Mouse (Mus musculus): ENCODE measurements around the gene Atn1. TPM values are rescaled to one million over a fixed set of nuclear protein-coding genes. Genes with fewer than 3 reads are reported as not detected.
"Not testable (repeated sequence)": the region's sequence is repeated elsewhere in the genome, so short reads cannot be mapped to it uniquely, and the experiment has no call there.

The Atn1 gene
- total RNA-seq (2015) (25.2 and 25.7 TPM in 2 replicates), total RNA-seq (2017) (1.2 and 2.9 TPM in 2 replicates)

- peak; percentile 30 for ATAC-seq (replicated peaks; ENCODE audit: poor library complexity)
Observed at GRCm38 (mm10) chr6:124755831-124756595, at the start of gene Atn1, which contains the start of gene Gm45234. Gene Atn1, minus strand, starts transcription at chr6:124756524. Gene Gm45234, minus strand, starts transcription at chr6:124756021.

GRCm38 (mm10) chr6:124805341-124806321 lies 49.3 kb upstream of the Atn1 start:
- ATAC-seq (replicated peaks; ENCODE audit: poor library complexity) = peak; percentile 69

- ATAC-seq (replicated peaks; ENCODE audit: poor library complexity) = no peak
Observed at GRCm38 (mm10) chr6:124804341-124804740, 48.0 kb upstream of the Atn1 start.

GRCm38 (mm10) chr6:124803691-124804090 lies 47.4 kb upstream of the Atn1 start:
- not testable (repeated sequence) for ATAC-seq (replicated peaks; ENCODE audit: poor library complexity)

GRCm38 (mm10) chr6:124803061-124803460 lies 46.7 kb upstream of the Atn1 start:
- no peak for ATAC-seq (replicated peaks; ENCODE audit: poor library complexity)

- peak; percentile 26; the same call in 1 of the 2 replicates for ATAC-seq (replicated peaks; ENCODE audit: poor library complexity)
Observed at GRCm38 (mm10) chr6:124802400-124802799, 46.1 kb upstream of the Atn1 start.

- no peak for ATAC-seq (replicated peaks; ENCODE audit: poor library complexity)
Observed at GRCm38 (mm10) chr6:124796200-124796599, 39.9 kb upstream of the Atn1 start.

GRCm38 (mm10) chr6:124795781-124796180 lies 39.5 kb upstream of the Atn1 start:
- no peak for ATAC-seq (replicated peaks; ENCODE audit: poor library complexity)

- ATAC-seq (replicated peaks; ENCODE audit: poor library complexity) = no peak
Observed at GRCm38 (mm10) chr6:124791911-124792310, 35.6 kb upstream of the Atn1 start.

- peak; percentile 53; the same call in 1 of the 2 replicates for ATAC-seq (replicated peaks; ENCODE audit: poor library complexity)
Observed at GRCm38 (mm10) chr6:124790121-124790520, 33.8 kb upstream of the Atn1 start.

GRCm38 (mm10) chr6:124789519-124789918 lies 33.2 kb upstream of the Atn1 start:
- no peak for ATAC-seq (replicated peaks; ENCODE audit: poor library complexity)

- no peak for ATAC-seq (replicated peaks; ENCODE audit: poor library complexity)
Observed at GRCm38 (mm10) chr6:124787722-124788121, 31.4 kb upstream of the Atn1 start.

- peak; percentile 85 for ATAC-seq (replicated peaks; ENCODE audit: poor library complexity)
Observed at GRCm38 (mm10) chr6:124786756-124787420, 30.6 kb upstream of the Atn1 start.

GRCm38 (mm10) chr6:124782436-124782835 lies 26.1 kb upstream of the Atn1 start:
- ATAC-seq (replicated peaks; ENCODE audit: poor library complexity) = peak; percentile 43

- ATAC-seq (replicated peaks; ENCODE audit: poor library complexity) = no peak
Observed at GRCm38 (mm10) chr6:124780917-124781316, 24.6 kb upstream of the Atn1 start.

- ATAC-seq (replicated peaks; ENCODE audit: poor library complexity) = no peak; the same call in 1 of the 2 replicates
Observed at GRCm38 (mm10) chr6:124779984-124780416, 23.7 kb upstream of the Atn1 start.

GRCm38 (mm10) chr6:124779222-124779983 lies 23.1 kb upstream of the Atn1 start, which contains the start of gene Lrrc23:
Gene Lrrc23, minus strand, starts transcription at chr6:124779727.
- ATAC-seq (replicated peaks; ENCODE audit: poor library complexity) = peak; percentile 86

GRCm38 (mm10) chr6:124770511-124770910 lies 14.2 kb upstream of the Atn1 start:
- ATAC-seq (replicated peaks; ENCODE audit: poor library complexity) = no peak

- ATAC-seq (replicated peaks; ENCODE audit: poor library complexity) = no peak
Observed at GRCm38 (mm10) chr6:124770013-124770412, 13.7 kb upstream of the Atn1 start.

Measured in megakaryocyte progenitor cell, adult 5-6 weeks (primary cell).